Mouse (Mus musculus) midbrain, embryonic 14.5 days (tissue): ENCODE data around the gene Ttc26. TPM values are rescaled to one million over a fixed set of nuclear protein-coding genes. Genes with fewer than 3 reads are reported as not detected.

ENCODE experiments used
- ATAC-seq: fragments of 200-750 bp; cut with Nextera tagmentation; 2 replicates; pipeline ENCODE4 v1.8.0; 2017; ENCODE audit warnings: moderate number of reproducible peaks, moderate library complexity; ENCODE audit not compliant: low FRiP score, low TSS enrichment
- DNase-seq: peaks from one replicate; pipeline ENCODE4 v3.0.0-alpha.2; 2015
- H3K27ac ChIP-seq: fragments of 300-500 bp; sonication (generic); replicated peaks from 2 replicates; pipeline ENCODE4 v1.5.1; 2014; ENCODE audit warnings: mild to moderate bottlenecking, low read depth, low read length, moderate library complexity
- H3K27me3 ChIP-seq: fragments of 300-500 bp; sonication (generic); 2 replicates; pipeline ENCODE4 v1.6.1; 2014; ENCODE audit warnings: low read length, control low read depth, mixed read lengths; ENCODE audit not compliant: control insufficient read depth, insufficient read depth
- H3K36me3 ChIP-seq: fragments of 300-500 bp; sonication (generic); 2 replicates; pipeline ENCODE4 v1.6.1; 2014; ENCODE audit warnings: low read length, control low read depth; ENCODE audit not compliant: control insufficient read depth, insufficient read depth
- H3K4me1 ChIP-seq: fragments of 300-500 bp; sonication (generic); 2 replicates; pipeline ENCODE4 v1.6.1; 2014; ENCODE audit warnings: mild to moderate bottlenecking, antibody characterized with exemption, low read length, control low read depth; ENCODE audit not compliant: control insufficient read depth, insufficient read depth
- H3K4me2 ChIP-seq: fragments of 300-500 bp; sonication (generic); 2 replicates; pipeline ENCODE4 v1.6.1; 2014; ENCODE audit warnings: mild to moderate bottlenecking, low read length, moderate library complexity
- H3K4me3 ChIP-seq: fragments of 300-500 bp; sonication (generic); replicated peaks from 2 replicates; pipeline ENCODE4 v1.5.1; 2014; ENCODE audit warnings: low read depth, low read length
- H3K9ac ChIP-seq: fragments of 300-500 bp; sonication (generic); replicated peaks from 2 replicates; pipeline ENCODE4 v1.6.1; 2014; ENCODE audit warnings: mild to moderate bottlenecking, low read length, moderate library complexity
- H3K9me3 ChIP-seq: fragments of 300-500 bp; sonication (generic); 2 replicates; pipeline ENCODE4 v1.6.1; 2016; ENCODE audit warnings: low read length, control low read depth, mixed read lengths; ENCODE audit not compliant: control insufficient read depth
- WGBS: fragments of 180-500 bp; shearing (Covaris S2); extraction: QIAGEN DNeasy Blood & Tissue Kit; methylation state at CpG from one replicate; pipeline ENCODE4 v1.1.7; 2014; 5-methylcytosine and 5-hydroxymethylcytosine counted together
- polyA plus RNA-seq: library from polyadenylated mRNA; unstranded; fragments of >200 nt; fragmentation: Nextera tagmentation; extraction: Ambion mirVana; gene quantifications from 2 replicates; pipeline ENCODE4 v1.2.1, GENCODE M21; 2014

The Ttc26 gene
- polyA plus RNA-seq, 1 experiment from 2014 or later, result 6.0 TPM

DNA sequence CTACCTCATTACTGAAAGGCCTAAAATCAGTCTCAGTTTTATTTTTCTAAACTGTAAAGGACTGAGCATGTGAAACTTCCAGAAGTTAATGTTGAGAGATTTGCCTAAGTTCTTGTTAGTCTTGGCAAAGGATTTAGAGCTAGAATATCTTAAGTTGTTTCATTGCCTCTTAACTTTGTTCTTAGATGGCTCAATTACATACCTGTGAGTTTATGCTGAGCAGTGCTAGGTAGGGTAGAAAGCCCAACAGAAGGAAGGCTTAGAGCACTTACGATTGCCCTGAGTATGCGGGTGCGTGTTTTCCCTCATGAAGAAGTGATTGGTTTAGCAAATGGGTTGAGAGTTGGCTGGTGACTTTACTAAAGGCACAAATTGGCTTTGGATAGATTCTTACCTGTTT lies 76.8 kb downstream of the Ttc26 start:
- H3K4me2 ChIP-seq, result no peak overlapping the region
- no peak overlapping the region for H3K9ac ChIP-seq
- H3K27ac ChIP-seq, result no peak overlapping the region
- H3K4me1 ChIP-seq, result no peaks in the 10 kb centered on the region
- no peak overlapping the region for H3K4me3 ChIP-seq
- DNase-seq (no peak), ATAC-seq (no peak)
- peaks cover 63% of the 10 kb centered on the region for H3K36me3 ChIP-seq
- H3K27me3 ChIP-seq, result no peaks in the 10 kb centered on the region
- over 99% methylated on average over 3 of the region's 3 CpGs for WGBS
- no peaks in the 10 kb centered on the region for H3K9me3 ChIP-seq

DNA sequence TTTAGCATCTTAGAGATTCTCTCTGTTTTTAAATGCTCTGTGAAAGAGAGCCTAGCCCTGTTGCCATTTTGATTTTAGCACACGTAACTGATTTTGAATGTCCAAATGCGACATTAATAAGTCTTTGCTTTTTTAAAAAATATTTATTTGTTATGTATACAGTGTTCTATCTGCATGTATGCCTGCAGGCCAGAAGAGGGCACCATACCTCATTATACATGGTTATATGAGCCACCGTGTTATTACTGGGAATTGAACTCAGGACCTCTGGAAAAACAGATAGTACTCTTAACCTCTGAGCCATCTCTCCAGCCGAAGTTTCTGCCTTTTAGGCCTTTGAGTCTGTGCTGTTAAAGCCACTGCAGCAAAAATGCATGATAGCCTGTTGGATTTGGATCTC lies 88.3 kb downstream of the Ttc26 start:
- Histone ChIP-seq H3K36me3 (peaks cover 51% of the 10 kb centered on the region), H3K9me3 (no peaks in the 10 kb centered on the region), H3K27ac (no peak overlapping the region), H3K4me2 (no peak overlapping the region), H3K4me3 (no peak overlapping the region), H3K9ac (no peak overlapping the region), H3K27me3 (no peaks in the 10 kb centered on the region), H3K4me1 (no peaks in the 10 kb centered on the region)
- ATAC-seq, result no peak
- no peak for DNase-seq
- WGBS, result 88% methylated on average over 4 of the region's 4 CpGs

Other genes starting within 250 kb of the Ttc26 start
- gene D630045J12Rik, start 127.5 kb upstream of the Ttc26 start, polyA plus RNA-seq, result 19.6 and 21.5 TPM in 2 replicates
- gene Zc3hav1l, start 82.2 kb upstream of the Ttc26 start, polyA plus RNA-seq, result 8.1 and 10.2 TPM in 2 replicates
- 0.74 and 1.8 TPM in 2 replicates for gene Zc3hav1, start 26.9 kb upstream of the Ttc26 start, polyA plus RNA-seq
- 26.7 and 27.3 TPM in 2 replicates for gene Ubn2, start 52.5 kb downstream of the Ttc26 start, polyA plus RNA-seq
- gene Fmc1, start 152.0 kb downstream of the Ttc26 start, polyA plus RNA-seq, result 178 and 234 TPM in 2 replicates
- gene Luc7l2, start 169.9 kb downstream of the Ttc26 start, polyA plus RNA-seq, result 48.3 and 54.9 TPM in 2 replicates